Mouse (Mus musculus) testis, adult 2 months (tissue): Measurements from ENCODE around the gene Adamtsl1. TPM values are rescaled to one million over a fixed set of nuclear protein-coding genes. Genes with fewer than 3 reads are reported as not detected.

ENCODE experiments used
- H3K27ac ChIP-seq: fragments of 200-500 bp; 2 replicates; pipeline ENCODE4 v1.5.1; 2012; ENCODE audit warnings: low read depth, low read length; ENCODE audit not compliant: control insufficient read depth, insufficient read depth
- H3K27me3 ChIP-seq: fragments of 200-500 bp; 2 replicates; pipeline ENCODE4 v1.6.1; 2012; ENCODE audit warnings: mild to moderate bottlenecking, low read length, moderate library complexity; ENCODE audit not compliant: control insufficient read depth, insufficient read depth
- H3K36me3 ChIP-seq: fragments of 200-500 bp; 2 replicates; pipeline ENCODE4 v1.6.1; 2012; ENCODE audit warnings: mild to moderate bottlenecking, low read length; ENCODE audit not compliant: control insufficient read depth, insufficient read depth
- H3K4me1 ChIP-seq: fragments of 200-500 bp; 2 replicates; pipeline ENCODE4 v1.6.1; 2012; ENCODE audit warnings: low read length; ENCODE audit not compliant: control insufficient read depth, insufficient read depth
- H3K4me3 ChIP-seq: fragments of 200-500 bp; 2 replicates; pipeline ENCODE4 v1.5.1; 2012; ENCODE audit warnings: low read depth, mild to moderate bottlenecking, low read length, moderate library complexity, mixed read lengths; ENCODE audit not compliant: control insufficient read depth
- CTCF ChIP-seq: fragments of 200-500 bp; IDR thresholded peaks from 2 replicates; pipeline ENCODE4 v1.5.1; 2012; ENCODE audit warnings: low read depth, mild to moderate bottlenecking, inconsistent platforms, low read length, moderate library complexity; ENCODE audit not compliant: control insufficient read depth, insufficient read depth, insufficient replicate concordance
- POLR2A ChIP-seq: fragments of 200-500 bp; IDR thresholded peaks from 2 replicates; pipeline ENCODE4 v1.6.1; 2012; ENCODE audit warnings: low read depth, mild to moderate bottlenecking, inconsistent platforms, low read length, moderate library complexity; ENCODE audit not compliant: control insufficient read depth
- polyA plus RNA-seq: library from polyadenylated mRNA; depleted of rRNA; stranded (reverse); fragments of >200 nt; gene quantifications from 2 replicates; pipeline ENCODE4 v1.2.3, GENCODE M21; 2012

Gene Adamtsl1
- polyA plus RNA-seq, 1 experiment: 5.2 TPM

GRCm38 (mm10) chr4:86383124-86383523, 869.2 kb downstream of the Adamtsl1 start:
- Histone ChIP-seq H3K4me3 (no peak overlapping the region), H3K36me3 (no peaks in the 10 kb centered on the region), H3K27me3 (no peaks in the 10 kb centered on the region), H3K27ac (no peak overlapping the region), H3K4me1 (no peaks in the 10 kb centered on the region)
- TF ChIP-seq CTCF: no peak
- no peak for TF ChIP-seq POLR2A

DNA sequence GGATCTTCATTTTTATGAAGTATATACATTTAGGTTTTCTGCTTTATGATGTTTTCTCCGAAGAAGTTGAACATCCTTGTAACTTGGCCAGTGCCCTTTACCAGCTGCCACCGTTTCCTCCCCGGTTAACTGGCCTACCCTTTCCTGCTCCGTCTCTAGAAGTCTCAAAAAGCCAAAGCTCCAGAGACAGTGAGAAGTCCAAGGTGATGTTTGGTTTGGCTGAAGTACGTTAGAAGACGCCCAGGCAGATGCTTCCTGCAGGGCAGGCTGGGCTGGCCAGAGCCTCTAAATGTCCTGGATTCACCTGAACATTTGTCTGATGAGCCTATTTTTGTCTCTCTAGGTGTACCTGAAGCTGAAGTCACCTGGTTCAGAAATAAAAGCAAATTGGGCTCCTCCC, 871.1 kb downstream of the Adamtsl1 start:
- Histone ChIP-seq H3K4me3 (no peak overlapping the region), H3K4me1 (no peaks in the 10 kb centered on the region), H3K27me3 (no peaks in the 10 kb centered on the region), H3K27ac (no peak overlapping the region), H3K36me3 (no peaks in the 10 kb centered on the region)
- TF ChIP-seq POLR2A (no peak), CTCF (no peak)

DNA sequence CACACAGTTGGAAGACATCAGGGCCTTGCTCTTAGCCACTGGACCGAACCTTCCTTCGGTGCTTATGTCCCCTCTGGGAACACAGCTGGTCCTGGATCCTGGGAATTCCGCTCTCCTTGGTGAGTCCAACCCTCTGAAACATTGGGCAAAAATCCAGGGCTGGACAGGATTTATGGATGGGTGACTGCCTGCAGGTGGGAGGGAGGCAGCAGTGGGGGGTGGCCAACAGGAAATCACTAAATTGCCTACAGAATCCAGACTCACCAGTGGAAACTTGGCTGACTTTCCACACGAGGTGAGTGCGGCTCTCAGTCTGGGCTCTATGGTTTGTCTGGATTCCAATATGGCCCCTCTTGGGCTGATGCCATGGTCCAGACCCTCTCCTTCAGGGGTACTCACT, 874.5 kb downstream of the Adamtsl1 start:
- H3K4me1 ChIP-seq: no peaks in the 10 kb centered on the region
- no peaks in the 10 kb centered on the region for H3K36me3 ChIP-seq
- TF ChIP-seq CTCF: no peak
- TF ChIP-seq POLR2A: no peak
- H3K4me3 ChIP-seq: no peak overlapping the region
- H3K27ac ChIP-seq: no peak overlapping the region
- H3K27me3 ChIP-seq: no peaks in the 10 kb centered on the region

DNA sequence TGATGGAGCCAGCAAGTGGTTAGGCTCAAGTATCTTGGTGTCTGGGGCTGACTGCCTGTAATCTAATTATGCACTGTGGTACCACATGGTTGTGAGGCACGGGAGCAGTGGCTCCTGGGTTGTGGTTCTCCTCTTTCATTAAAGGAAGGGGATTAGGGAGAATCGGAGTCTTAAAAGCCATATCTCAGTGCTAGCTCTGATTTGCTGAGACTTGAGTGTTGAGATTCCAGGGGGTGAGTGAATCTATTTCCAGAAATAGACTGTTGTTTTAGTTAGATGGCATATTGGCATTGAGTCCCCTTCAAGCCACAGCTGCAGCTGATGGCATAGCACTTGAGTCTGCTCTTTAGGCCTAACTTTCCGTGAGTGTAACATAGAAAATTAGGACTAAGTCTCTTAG, 877.2 kb downstream of the Adamtsl1 start:
- no peak overlapping the region for H3K4me3 ChIP-seq
- H3K36me3 ChIP-seq: no peaks in the 10 kb centered on the region
- H3K27ac ChIP-seq: no peak overlapping the region
- H3K4me1 ChIP-seq: no peaks in the 10 kb centered on the region
- H3K27me3 ChIP-seq: no peaks in the 10 kb centered on the region
- TF ChIP-seq CTCF: no peak
- no peak for TF ChIP-seq POLR2A

- TF ChIP-seq CTCF (no peak), POLR2A (no peak)
- no peaks in the 10 kb centered on the region for H3K4me1 ChIP-seq
- H3K36me3 ChIP-seq: no peaks in the 10 kb centered on the region
- H3K27me3 ChIP-seq: no peaks in the 10 kb centered on the region
- no peak overlapping the region for H3K4me3 ChIP-seq
- H3K27ac ChIP-seq: no peak overlapping the region
These were observed 881.7 kb downstream of the Adamtsl1 start for GRCm38 (mm10) chr4:86395636-86396035.

- Histone ChIP-seq H3K27ac (no peak overlapping the region), H3K36me3 (no peaks in the 10 kb centered on the region), H3K4me1 (no peaks in the 10 kb centered on the region), H3K27me3 (no peaks in the 10 kb centered on the region), H3K4me3 (no peak overlapping the region)
- TF ChIP-seq POLR2A (no peak), CTCF (no peak)
These were observed 882.8 kb downstream of the Adamtsl1 start for GRCm38 (mm10) chr4:86396672-86397288.

- Histone ChIP-seq H3K4me3 (no peak overlapping the region), H3K36me3 (no peaks in the 10 kb centered on the region), H3K27me3 (no peaks in the 10 kb centered on the region), H3K4me1 (no peaks in the 10 kb centered on the region), H3K27ac (no peak overlapping the region)
- TF ChIP-seq CTCF (no peak), POLR2A (no peak)
These were observed 883.5 kb downstream of the Adamtsl1 start for GRCm38 (mm10) chr4:86397470-86397869.
